Mouse (Mus musculus) bone marrow, adult 2 months (tissue): ENCODE measurements around the gene Tmcc2.

Source experiments
- CTCF ChIP-seq: fragments of 200-500 bp; IDR thresholded peaks from 2 replicates; pipeline ENCODE4 v1.5.1; 2011; ENCODE audit warnings: low read length, control low read depth; ENCODE audit not compliant: control insufficient read depth, insufficient read depth
- POLR2A ChIP-seq: fragments of 200-500 bp; IDR thresholded peaks from 2 replicates; pipeline ENCODE4 v1.6.1; 2011; ENCODE audit warnings: low read depth, mild to moderate bottlenecking, control low read depth, low read length, borderline replicate concordance; ENCODE audit not compliant: control insufficient read depth

GRCm38 (mm10) chr1:132416943-132417290 lies 25.8 kb upstream of the Tmcc2 start:
- TF ChIP-seq POLR2A (no peak), CTCF (no peak)
